Mouse (Mus musculus) frontal cortex, postnatal 14 days (tissue): ENCODE data around the gene Gabra4.
"Not testable (repeated sequence)": the region's sequence is repeated elsewhere in the genome, so short reads cannot be mapped to it uniquely, and the experiment has no call there.

Source experiments
- DNase-seq, 2 experiments: peaks; one replicate each; pipeline ENCODE4 v3.0.0; 2022; ENCODE audit warnings: low spot score in 2 of 2

Gene Gabra4

GRCm38 (mm10) chr5:71525486-71525885 lies 132.6 kb downstream of the Gabra4 start:
- not testable (repeated sequence) for DNase-seq
